ENCODE assay signal across 48 mouse cellular contexts in genomic region chr12:104425591-104425990, GRCm38 (mm10). TPM values are rescaled to one million over a fixed set of nuclear protein-coding genes. Genes with fewer than 3 reads are reported as not detected.
"Had no signal": no experiment of that assay in that cellular context is flagged by ENCODE, and none has a peak within 500 bp of the region (broad histone marks: within the 10 kb centered on the region; RNA-seq: fewer than 3 reads in every experiment).

No protein-coding gene starts in this region.

- H3K9ac ChIP-seq: heart, embryonic 12.5 days; heart, embryonic 13.5 days; heart, embryonic 15.5 days; hindbrain, embryonic 12.5 days; hindbrain, embryonic 13.5 days; hindbrain, embryonic 14.5 days; hindbrain, embryonic 15.5 days; intestine, embryonic 15.5 days; kidney, embryonic 15.5 days had no signal

- DNase-seq: heart, postnatal 10 days; heart, postnatal 14 days; heart, postnatal 36 days; heart, postnatal 4 days; kidney, adult 11 months; kidney, adult 18-20 months; kidney, adult 2 months; kidney, adult 8-10 months; kidney, adult 9 months; kidney, postnatal 10 days; kidney, postnatal 14 days; kidney, postnatal 25 days; kidney, postnatal 36 days; kidney, postnatal 4 days; layer of hippocampus, adult 9-11 months had no signal

- H3K36me3 ChIP-seq: heart, embryonic 10.5 days; heart, embryonic 12.5 days; heart, embryonic 13.5 days; heart, embryonic 15.5 days; hindbrain, embryonic 10.5 days; hindbrain, embryonic 12.5 days; hindbrain, embryonic 13.5 days; hindbrain, embryonic 15.5 days; intestine, embryonic 15.5 days; kidney, embryonic 15.5 days had no signal

- ATAC-seq: hindbrain, embryonic 16.5 days; hindbrain, postnatal 0 days; inflammation-experienced regulatory T-cells, adult 6 months; intestine, embryonic 15.5 days; intestine, embryonic 16.5 days; intestine, postnatal 0 days had no signal

- H3K4me1 ChIP-seq: heart, embryonic 10.5 days; heart, embryonic 15.5 days; hindbrain, embryonic 12.5 days; hindbrain, embryonic 13.5 days; hindbrain, embryonic 15.5 days; intestine, embryonic 15.5 days had no signal

- H3K4me3 ChIP-seq: heart, embryonic 10.5 days; heart, embryonic 12.5 days; heart, embryonic 13.5 days; heart, embryonic 15.5 days; hindbrain, embryonic 10.5 days; hindbrain, embryonic 12.5 days; hindbrain, embryonic 13.5 days; hindbrain, embryonic 15.5 days; intestine, embryonic 15.5 days; kidney, embryonic 15.5 days; left cerebral cortex, adult 2 months had no signal

- H3K27ac ChIP-seq: heart, embryonic 10.5 days; heart, embryonic 13.5 days; heart, embryonic 15.5 days; hindbrain, embryonic 10.5 days; hindbrain, embryonic 12.5 days; hindbrain, embryonic 13.5 days; hindbrain, embryonic 14.5 days; hindbrain, embryonic 15.5 days; hindbrain, postnatal 0 days; intestine, embryonic 15.5 days; kidney, embryonic 15.5 days; kidney, postnatal 0 days; left cerebral cortex, adult 2 months had no signal

- H3K9me3 ChIP-seq: heart, embryonic 10.5 days; heart, embryonic 12.5 days; heart, embryonic 13.5 days; heart, embryonic 15.5 days; hindbrain, embryonic 10.5 days; hindbrain, embryonic 12.5 days; hindbrain, embryonic 13.5 days; hindbrain, embryonic 15.5 days; intestine, embryonic 15.5 days; kidney, embryonic 15.5 days had no signal

- H3K27me3 ChIP-seq: hindbrain, embryonic 13.5 days; hindbrain, embryonic 15.5 days had no signal

- H3K4me2 ChIP-seq: heart, embryonic 11.5 days; heart, embryonic 12.5 days; heart, embryonic 13.5 days; heart, embryonic 15.5 days; hindbrain, embryonic 12.5 days; hindbrain, embryonic 13.5 days; hindbrain, embryonic 14.5 days; hindbrain, embryonic 15.5 days; intestine, embryonic 15.5 days; kidney, embryonic 15.5 days had no signal

RNA-seq across cellular contexts. Expression of gene Serpina3n, which starts 19.1 kb away (rescaled TPM):
- total RNA-seq: hematopoietic stem cell, adult 5-6 weeks had no signal
- polyA plus RNA-seq: heart, embryonic 11.5 days; heart, embryonic 12.5 days; hindbrain, embryonic 10.5 days; inflammation-experienced regulatory T-cells, adult 6 months; intestine, embryonic 14.5 days; kidney, embryonic 14.5 days; kidney, embryonic 15.5 days; kidney, embryonic 16.5 days had no signal

RNA-seq across cellular contexts. Expression of gene Gsc, which starts 47.5 kb away (rescaled TPM):
- total RNA-seq: heart, postnatal 14 days; heart, postnatal 36 days; hematopoietic stem cell, adult 5-6 weeks; hindbrain, postnatal 0 days; layer of hippocampus, adult 18-20 months; layer of hippocampus, adult 8-10 months; layer of hippocampus, postnatal 10 days; layer of hippocampus, postnatal 14 days; layer of hippocampus, postnatal 25 days; layer of hippocampus, postnatal 36 days; left cerebral cortex, adult 18-20 months; left cerebral cortex, adult 2 months had no signal
- polyA plus RNA-seq: heart, embryonic 14.5 days; heart, postnatal 0 days; hindbrain, embryonic 13.5 days; hindbrain, embryonic 14.5 days; hindbrain, postnatal 0 days; inflammation-experienced regulatory T-cells, adult 6 months; intestine, postnatal 0 days; kidney, adult 2 months; kidney, embryonic 14.5 days; kidney, embryonic 15.5 days; kidney, embryonic 16.5 days; kidney, postnatal 0 days; large intestine, adult 2 months had no signal
